Mouse (Mus musculus) telencephalon, adult 2 months (tissue): ENCODE measurements around the gene Nedd4.

Experiments used
- DNase-seq: peaks from one replicate; pipeline ENCODE4 v3.0.0-alpha.2; 2011; ENCODE audit warnings: low read depth, low spot score

The Nedd4 gene

DNA sequence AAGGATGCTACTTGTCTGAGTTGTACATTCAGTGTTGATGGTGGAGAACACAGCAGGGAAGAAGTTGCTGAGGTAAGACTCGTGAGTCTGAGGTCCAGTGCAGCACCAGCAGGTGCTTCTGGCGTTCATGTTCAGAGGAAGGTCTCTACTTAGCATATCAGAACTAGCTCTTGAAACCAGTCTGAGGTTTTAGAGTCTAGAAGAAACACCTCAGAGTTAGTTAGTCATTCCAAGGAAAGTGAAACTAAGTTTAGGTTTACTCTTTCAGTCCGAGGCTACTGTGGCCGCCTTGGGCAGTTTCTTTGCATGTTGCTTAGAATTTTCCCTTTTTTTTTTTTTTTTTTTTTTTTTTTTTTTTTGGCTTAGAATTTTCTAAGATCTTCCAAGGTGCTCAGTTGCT lies 16.6 kb downstream of the Nedd4 start:
- no peak for DNase-seq

DNA sequence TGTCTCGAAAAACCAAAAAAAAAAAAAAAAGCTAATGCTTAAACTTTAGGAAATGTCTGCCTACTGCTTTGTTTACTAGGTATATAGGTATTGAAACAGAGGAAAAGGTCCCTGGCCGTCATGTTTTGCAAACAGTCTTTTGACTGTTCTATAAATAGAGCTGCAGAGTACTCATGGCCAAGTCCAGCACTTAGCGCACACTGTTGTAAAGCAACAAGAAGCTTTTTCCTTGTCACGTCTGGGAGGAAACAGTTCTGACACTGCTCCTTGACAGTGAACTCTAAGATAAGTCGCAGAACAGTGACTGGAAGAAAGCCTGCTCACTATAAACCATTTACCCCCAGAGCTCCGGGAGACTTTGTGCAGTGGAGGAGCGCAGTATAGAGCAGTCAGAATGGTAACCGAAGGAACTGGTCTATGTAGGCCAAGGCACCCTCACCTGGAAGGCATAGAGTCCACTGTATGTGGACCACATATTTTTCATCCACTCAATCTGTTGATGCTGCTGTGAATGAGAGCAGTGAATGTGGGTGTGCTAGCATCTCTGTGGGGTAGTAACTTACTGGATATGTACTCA lies 19.6 kb downstream of the Nedd4 start:
- DNase-seq = no peak

DNA sequence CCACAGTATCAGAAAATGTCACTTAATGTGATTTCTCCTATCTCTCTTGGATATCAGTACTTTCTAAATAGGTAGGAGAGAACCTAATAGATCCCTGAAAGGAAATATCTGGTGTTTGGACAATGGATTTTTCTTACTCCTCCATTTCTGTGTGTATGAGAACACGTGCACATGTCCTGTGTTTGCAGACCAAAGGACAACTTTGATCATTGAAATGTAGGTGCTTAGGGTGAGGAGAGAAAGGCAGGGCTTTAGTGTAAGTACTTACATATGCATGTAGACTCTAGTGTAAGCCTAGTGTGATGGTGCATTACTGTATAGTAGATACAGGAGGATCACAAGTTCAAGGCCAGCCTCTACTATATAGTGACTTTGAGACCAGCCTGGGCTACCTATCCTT lies 21.1 kb downstream of the Nedd4 start:
- DNase-seq = no peak

DNA sequence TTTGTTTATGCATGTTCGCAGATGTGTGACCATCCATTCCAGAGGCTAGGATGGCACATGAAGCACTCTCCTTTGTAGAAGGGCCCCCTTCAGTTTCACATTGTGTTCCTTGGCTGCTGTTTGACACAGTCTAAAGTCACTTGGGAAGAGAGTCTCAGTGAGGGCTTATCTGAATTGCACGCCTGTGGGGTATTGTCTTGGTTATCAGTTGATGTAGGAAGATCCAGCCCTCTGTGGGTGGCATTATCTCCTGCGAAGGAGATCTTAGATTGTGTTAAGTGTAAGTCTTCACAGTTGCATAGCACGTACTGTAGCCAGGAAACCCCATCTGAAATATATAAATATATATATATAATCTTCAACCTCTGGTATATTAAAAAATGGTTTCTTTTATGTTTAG lies 23.1 kb downstream of the Nedd4 start:
- DNase-seq = no peak

DNA sequence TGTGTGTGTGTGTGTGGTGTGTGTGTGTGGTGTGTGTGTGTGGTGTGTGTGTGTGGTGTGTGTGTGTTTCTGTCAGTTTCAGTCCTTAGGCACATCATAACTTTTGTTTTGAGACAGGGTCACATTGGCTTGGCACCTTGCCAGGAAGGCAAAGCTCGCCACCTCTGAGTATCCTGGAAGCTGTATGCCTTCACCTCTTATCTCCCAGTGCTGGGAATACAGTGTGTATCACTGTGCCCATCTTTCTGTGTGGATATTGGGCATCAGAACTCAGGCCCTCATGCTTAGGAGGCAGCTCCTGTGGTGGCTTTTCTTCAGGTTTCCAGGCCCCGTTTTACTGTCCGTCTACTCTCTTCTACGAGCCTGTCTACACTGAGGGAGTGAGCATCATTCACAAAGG lies 24.4 kb downstream of the Nedd4 start:
- no peak for DNase-seq

DNA sequence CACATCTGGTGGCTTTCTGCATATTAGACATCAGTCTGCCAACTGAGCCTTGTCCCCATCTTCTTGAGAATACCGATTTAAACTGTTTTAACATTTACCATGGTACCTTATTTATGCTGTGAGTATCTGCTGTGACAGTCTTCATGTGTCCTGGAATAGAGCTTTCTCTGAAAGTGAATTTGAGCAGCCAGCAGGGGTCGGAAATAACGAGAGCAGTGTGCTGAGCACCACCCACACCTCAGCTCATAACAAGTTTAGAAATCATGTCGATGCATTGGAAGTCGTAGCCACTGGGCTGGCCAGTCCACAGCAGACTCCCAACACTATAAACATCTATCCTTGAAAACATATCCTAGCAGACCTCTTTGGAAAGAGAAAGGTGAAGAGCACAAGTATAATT lies 27.4 kb downstream of the Nedd4 start:
- DNase-seq = no peak

DNA sequence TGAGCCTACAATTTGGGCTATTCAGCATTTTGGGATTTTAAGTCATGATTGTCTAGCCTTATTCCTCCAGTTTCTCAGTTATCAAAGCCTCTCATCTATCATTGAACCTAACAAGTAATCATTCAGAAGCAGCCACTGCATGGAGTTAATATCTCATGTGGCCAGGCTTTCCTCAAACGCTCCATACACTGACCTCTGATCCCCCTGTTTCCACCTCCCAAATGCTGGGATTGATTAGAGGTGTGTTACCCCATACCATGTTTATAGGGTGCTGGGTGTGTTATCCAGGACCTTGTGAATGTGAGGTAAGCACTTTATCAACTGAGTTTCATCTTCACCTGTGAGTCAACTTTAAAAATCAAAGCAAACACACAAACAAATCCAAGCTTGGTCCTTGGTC lies 28.7 kb downstream of the Nedd4 start:
- no peak for DNase-seq

DNA sequence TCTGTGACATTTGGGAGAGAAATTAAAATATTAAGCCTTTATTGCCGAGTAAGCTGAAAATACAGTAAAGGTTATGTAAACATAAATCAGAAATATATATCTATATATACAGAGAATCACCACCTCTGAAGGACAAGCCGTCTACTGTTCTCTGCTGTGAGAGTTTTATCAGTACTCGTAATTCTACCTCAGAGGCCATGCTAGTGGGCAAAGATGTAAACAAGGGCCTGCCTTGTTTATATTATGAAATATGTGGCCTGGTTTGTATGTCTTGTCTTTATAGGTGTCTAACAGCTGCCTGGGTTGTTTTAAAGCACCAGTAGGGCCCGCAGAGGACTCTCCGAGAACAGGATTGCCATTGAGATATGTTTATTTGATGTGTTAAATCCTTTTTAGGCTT lies 29.8 kb downstream of the Nedd4 start:
- DNase-seq = no peak

DNA sequence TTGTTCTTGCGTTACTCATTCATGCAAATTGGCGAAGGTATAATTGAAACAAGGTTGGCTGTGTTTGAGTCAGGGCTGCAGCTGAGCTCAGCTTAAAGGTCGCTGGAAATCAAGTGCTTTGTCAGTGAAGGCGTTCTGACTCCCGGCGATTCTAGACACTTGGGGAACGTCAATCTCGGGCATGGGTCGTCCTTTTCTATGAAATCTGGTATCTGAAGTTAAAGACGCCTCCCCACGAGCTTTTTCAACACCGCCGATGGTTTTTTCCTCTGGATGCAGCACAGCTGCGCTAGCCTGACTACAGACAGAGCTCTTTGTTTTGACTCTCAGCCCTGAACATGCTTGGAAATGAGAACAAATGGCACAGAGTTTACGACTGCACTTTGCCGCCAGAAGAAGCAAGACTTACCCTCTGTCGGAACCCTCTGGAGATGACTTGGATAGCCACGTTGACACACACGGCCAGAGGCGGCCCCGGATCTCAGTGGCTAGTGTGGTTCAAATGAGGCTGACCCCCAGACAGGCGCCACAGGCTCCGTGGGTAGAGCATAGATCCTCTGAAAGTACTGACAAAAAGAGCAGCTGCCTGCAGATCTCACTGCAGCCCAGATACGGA lies 31.0 kb downstream of the Nedd4 start:
- DNase-seq = peak; percentile 55

DNA sequence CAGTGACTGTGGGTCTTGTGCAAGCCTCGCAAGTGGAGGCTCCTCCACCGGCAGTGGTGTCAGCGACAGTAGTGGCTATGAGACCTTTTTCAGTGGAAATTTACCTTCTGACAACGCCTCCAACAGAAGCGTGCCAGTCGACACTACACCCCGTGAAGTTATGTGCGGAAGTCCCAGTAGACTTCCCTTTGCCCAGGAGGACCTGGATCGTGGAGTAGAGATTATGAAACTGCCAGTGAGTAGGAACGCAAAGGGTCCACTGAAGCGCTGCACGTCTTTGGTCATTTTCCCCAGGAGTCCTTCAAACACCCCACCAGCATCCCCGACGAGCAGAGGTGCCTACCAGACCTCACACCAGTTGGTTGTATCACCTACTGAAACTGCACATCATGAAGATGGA lies 31.7 kb downstream of the Nedd4 start:
- no peak for DNase-seq

DNA sequence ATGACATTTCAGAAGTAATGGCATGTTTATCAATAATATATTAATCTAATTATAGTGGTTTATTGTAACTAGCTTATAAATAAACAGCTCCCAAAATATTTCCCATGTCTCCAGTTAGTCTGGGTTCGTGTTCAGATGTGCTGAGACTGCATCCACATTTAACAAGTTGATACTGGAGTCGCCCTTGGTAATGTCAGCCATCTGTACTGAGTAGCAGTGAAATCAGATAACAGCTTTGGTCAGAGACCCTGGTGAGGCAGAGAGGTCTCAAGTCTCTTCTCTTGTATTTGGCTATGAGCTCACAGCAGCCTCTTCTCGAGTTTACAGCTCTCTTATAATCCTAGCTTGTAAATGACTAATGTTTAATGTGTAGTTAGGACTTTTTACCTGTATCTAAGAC lies 34.4 kb downstream of the Nedd4 start:
- no peak for DNase-seq

DNA sequence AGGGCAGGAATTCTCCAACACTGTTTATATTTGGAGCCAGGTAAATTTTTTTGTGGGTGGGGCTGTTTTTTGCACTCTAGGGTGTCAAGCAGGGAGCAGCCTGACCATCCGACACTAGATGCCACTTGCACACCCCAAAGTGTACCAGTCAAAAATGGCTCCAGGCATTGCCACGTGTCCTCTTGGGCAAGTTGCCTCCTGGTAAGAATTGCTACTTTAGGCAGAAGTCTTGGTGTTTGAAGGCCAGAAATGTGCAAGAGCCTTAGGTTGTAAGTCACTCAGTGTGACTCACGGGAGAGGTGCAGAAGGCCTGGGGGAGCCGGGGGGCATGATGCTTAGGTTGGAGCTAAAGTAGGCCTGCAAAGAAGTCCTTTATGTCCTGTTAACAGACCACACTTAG lies 35.6 kb downstream of the Nedd4 start:
- DNase-seq = no peak

DNA sequence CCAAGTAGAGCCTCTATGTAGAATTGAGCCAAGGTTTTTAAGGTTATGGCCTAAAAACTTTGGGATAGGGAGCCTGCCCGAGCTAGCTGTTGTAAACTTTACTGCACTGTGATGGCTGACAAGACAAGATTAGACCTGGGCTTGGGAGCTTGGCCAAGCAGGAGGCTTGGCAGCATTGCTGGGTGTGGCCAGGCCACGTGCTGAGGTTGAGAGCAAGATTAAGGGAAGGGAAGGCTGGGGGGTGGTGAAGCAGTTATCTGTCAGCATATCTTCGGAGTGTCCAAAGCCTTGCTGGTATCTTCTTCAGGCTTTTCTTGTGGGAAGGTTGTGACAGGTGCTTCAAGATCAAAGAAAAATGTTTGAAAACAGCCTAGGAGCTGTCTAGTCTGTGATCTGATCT lies 37.6 kb downstream of the Nedd4 start:
- DNase-seq = no peak

DNA sequence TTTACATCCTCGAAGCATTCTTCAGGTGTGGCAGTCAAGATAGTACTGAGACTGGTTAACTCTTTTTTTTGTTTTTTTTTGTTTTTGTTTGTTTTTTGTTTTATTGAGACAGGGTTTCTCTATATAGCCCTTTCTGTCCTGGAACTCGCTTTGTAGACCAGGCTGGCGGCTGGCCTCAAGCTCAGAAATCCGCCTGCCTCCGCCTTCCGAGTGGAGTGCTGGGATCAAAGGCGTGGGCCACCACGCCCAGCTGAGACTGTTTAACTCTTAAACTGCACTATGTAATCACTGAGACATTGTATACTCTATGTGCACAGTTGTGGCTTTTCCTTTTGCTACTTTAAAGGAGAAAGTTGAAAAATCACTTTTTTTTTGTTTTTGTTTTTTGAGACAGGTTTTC lies 39.3 kb downstream of the Nedd4 start:
- DNase-seq = no peak

DNA sequence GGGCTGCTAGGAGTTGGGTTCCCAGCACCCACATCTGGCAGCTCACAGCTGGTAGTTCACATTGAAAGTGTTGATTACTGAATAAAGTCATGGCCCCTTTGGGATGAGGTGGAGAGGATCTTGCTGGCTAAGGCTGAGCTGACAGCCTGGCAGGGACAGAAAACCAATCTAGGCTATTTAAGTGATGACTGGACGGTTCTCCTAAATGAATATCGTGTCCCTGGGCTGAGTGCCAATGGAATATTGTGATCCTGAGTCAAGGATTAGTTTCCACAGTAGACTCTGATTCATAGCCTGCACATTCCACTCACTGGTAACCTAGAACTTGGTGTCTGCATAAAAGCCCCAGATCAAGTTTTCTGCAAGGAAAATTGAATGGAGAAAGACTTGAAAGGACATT lies 39.9 kb downstream of the Nedd4 start:
- DNase-seq = no peak

DNA sequence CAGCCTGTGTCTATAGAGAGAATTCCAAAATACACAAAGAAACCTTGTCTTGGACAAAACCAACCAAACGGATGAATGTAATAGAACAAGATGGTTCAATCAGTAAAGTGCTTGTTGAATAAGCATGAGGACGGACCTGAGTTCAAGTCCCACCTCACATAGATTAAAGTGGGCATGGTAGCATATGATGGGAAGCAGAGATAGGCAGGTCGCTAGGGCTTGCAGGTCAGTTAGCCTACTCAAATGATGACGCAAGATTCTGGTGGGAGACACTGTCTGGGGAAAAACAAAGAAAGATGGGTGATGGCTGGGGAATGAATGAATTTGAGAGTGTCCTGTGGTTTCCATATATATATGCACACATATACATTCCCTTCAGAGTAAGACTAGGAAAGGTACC lies 41.0 kb downstream of the Nedd4 start:
- no peak for DNase-seq

DNA sequence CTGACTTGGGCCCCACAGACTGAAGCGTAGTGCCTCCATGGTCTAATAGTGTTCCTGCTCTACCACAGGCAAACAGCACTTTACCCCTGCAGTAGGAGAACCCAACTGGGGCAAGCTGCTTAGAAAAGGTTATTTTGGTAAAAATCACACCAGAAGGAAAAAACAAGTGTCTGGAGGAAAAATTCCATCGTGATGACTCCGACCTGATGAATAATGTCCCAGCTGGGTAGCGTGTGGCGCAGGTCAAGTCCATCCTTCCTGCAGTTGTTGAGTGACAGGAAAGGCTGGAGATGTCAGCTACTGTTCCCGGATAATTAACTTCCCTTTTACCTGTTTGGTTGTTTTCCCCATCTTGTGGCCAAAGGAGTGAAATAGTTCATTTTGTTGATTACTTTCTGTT lies 41.6 kb downstream of the Nedd4 start:
- DNase-seq = no peak

DNA sequence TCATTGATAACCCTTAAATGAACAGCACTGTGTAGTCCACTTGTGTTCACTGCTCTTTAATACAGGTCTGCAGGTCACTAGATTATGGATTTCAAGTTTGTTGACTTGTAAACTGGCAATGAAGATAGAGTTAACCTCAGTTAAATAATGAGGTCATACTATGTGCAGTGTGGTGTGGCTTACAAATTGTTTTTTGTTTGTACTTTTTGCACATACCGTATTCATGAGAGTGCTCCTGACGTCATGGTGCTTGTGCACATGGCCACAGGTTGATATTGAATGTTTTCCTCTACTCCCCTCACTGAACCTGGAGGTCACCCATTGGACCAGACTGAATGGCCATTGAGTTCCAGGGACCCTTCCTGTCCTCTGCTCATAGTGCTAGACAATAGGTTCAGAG lies 43.1 kb downstream of the Nedd4 start:
- no peak for DNase-seq

DNA sequence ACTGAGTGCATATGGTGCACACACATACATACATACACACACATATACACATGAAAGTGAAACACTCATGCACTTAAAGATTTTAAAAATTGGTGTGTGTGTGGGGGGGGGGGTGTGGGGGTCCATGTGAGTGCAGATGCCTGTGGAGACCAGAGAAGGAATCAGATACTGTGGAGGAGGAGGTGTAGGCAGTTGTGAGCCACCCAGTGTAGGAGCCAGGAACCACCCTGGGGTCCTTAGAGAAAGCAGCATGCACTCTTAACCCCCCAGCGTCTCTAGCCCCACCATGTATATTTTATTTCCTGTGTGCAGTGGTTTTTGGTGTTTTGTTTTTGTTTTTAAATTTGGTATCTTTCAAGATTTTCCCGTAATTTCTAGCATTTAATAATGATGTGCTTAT lies 45.9 kb downstream of the Nedd4 start:
- no peak for DNase-seq

DNA sequence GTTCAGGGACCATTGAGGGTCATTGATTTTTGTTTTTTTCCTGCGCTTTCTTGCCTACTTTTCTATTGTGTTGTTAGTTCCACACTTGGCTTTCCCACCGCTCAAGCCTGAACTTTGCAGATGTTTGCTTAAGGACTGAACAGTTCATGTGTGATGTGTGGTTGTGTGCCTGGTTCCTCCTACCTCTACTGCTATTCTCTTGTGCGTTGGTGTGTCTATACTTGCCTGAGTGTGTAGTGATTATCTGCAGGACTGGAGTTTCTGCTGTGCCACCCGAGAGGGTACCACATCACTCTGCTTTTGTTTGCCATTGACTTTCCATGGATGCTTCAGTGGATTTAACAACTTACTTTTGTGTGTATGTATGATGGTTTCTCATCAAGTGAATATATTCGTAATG lies 46.5 kb downstream of the Nedd4 start:
- DNase-seq = no peak

DNA sequence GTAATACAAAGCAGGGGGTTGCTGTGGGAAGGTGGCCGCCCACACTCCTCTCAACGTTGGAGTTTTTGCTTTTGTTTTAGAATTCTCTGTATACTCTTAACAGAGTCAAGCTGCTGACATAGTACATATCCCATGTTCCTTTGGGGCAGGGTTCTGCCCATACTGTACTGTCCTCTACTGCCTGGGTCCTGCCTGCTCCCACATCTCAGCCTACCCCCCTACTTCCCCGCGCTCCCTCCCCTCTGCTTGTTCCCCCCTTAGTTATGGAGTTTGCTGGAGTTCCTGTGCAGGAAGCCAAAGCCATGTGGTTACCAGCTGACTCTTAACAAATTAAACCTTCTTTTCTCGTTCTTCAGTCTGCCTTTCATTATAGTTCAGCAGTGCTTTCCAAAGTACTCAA lies 47.9 kb downstream of the Nedd4 start:
- DNase-seq = no peak

DNA sequence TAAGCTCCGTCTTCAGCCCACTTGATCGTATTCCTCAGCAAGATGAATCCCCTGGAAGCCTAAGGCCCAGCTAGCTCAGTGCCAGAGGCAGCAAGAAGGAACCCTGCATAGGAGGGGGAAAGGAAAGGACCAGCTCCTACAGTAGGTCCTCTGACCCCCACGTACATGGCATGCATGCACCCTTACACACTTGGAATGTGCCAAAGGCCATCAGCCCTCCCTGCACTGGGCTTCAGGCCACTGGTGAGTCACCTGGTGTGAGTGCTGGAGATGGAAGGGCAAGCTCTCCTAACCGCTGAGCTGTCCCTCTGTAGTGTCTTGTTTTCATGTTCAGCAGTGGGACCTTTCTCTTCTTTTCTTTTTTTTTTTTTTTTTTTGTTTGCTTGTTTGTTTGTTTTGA lies 52.8 kb downstream of the Nedd4 start:
- no peak for DNase-seq

DNA sequence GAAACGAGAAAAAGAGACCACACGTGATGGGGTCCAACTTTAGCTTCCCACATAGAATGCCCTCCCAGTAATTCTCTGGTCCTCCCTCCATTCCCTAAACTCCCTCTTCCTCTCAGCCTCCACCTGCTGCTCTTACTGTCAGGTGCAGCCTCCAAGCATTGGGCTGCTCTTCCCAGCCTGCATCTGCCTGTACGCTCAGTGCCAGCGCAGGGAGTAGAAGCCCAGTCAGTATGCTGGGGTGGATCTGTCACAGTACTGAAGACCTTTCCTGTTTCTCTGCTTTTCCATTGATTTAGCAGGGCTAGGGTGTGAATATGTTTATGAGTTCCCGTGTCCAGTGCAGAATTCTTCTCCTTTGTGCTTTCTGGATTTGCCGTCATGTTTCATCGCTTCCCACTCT lies 54.1 kb downstream of the Nedd4 start:
- DNase-seq = no peak

DNA sequence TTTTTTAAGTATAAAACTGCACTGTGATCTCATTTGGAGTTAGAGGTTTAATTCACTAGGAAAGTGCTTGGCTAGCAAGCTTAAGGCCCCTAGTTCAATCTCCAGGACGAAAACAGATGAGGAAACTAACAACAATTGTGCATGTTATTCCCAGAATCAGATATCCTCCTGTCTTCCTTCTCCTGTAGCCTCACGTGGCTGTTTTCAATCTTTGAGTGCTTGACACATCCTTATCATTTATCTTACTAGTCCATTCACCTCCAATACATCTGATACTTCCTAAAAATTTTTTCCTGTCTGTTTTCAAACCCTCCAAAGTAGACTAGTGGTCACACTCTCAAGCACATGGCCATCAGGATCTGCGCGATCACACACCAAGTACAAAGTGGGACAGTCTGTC lies 57.0 kb downstream of the Nedd4 start:
- DNase-seq = no peak
